Mouse (Mus musculus): ENCODE data around the gene Lamtor3.
"Not testable (repeated sequence)": the region's sequence is repeated elsewhere in the genome, so short reads cannot be mapped to it uniquely, and the experiment has no call there.

The Lamtor3 gene

GRCm38 (mm10) chr3:137935570-137936525 lies 17.5 kb downstream of the Lamtor3 start:
- ATAC-seq (ENCODE audit: low TSS enrichment): no peak

GRCm38 (mm10) chr3:137936541-137936940 lies 18.2 kb downstream of the Lamtor3 start:
- no peak for ATAC-seq (ENCODE audit: low TSS enrichment)

GRCm38 (mm10) chr3:137938608-137939007 lies 20.3 kb downstream of the Lamtor3 start:
- ATAC-seq (ENCODE audit: low TSS enrichment): peak; percentile 98

GRCm38 (mm10) chr3:137940757-137941156 lies 22.5 kb downstream of the Lamtor3 start:
- ATAC-seq (ENCODE audit: low TSS enrichment): no peak

GRCm38 (mm10) chr3:137941555-137941954 lies 23.2 kb downstream of the Lamtor3 start:
- ATAC-seq (ENCODE audit: low TSS enrichment): no peak

GRCm38 (mm10) chr3:137942098-137942622 lies 23.9 kb downstream of the Lamtor3 start:
- no peak for ATAC-seq (ENCODE audit: low TSS enrichment)

- no peak for ATAC-seq (ENCODE audit: low TSS enrichment)
Observed at GRCm38 (mm10) chr3:137943737-137944154, 25.4 kb downstream of the Lamtor3 start.

- no peak for ATAC-seq (ENCODE audit: low TSS enrichment)
Observed at GRCm38 (mm10) chr3:137946827-137947226, 28.5 kb downstream of the Lamtor3 start.

GRCm38 (mm10) chr3:137947525-137947924 lies 29.2 kb downstream of the Lamtor3 start:
- no peak for ATAC-seq (ENCODE audit: low TSS enrichment)

- no peak for ATAC-seq (ENCODE audit: low TSS enrichment)
Observed at GRCm38 (mm10) chr3:137950191-137950885, 32.0 kb downstream of the Lamtor3 start.

GRCm38 (mm10) chr3:137951302-137951701 lies 33.0 kb downstream of the Lamtor3 start:
- not testable (repeated sequence) for ATAC-seq (ENCODE audit: low TSS enrichment)

- ATAC-seq (ENCODE audit: low TSS enrichment): peak; percentile 15; the same call in 1 of the 2 replicates
Observed at GRCm38 (mm10) chr3:137951819-137952218, 33.5 kb downstream of the Lamtor3 start.

- peak; percentile 87 for ATAC-seq (ENCODE audit: low TSS enrichment)
Observed at GRCm38 (mm10) chr3:137952225-137952913, 34.1 kb downstream of the Lamtor3 start.

- ATAC-seq (ENCODE audit: low TSS enrichment): peak; percentile 95
Observed at GRCm38 (mm10) chr3:137952914-137953880, 34.9 kb downstream of the Lamtor3 start.

GRCm38 (mm10) chr3:137954256-137954916 lies 36.1 kb downstream of the Lamtor3 start:
- no peak for ATAC-seq (ENCODE audit: low TSS enrichment)

- no peak for ATAC-seq (ENCODE audit: low TSS enrichment)
Observed at GRCm38 (mm10) chr3:137955560-137956081, 37.3 kb downstream of the Lamtor3 start.

GRCm38 (mm10) chr3:137957864-137958263 lies 39.6 kb downstream of the Lamtor3 start:
- ATAC-seq (ENCODE audit: low TSS enrichment): no peak

GRCm38 (mm10) chr3:137958352-137958751 lies 40.0 kb downstream of the Lamtor3 start:
- ATAC-seq (ENCODE audit: low TSS enrichment): no peak

GRCm38 (mm10) chr3:137959456-137959855 lies 41.1 kb downstream of the Lamtor3 start:
- ATAC-seq (ENCODE audit: low TSS enrichment): no peak
